Mouse (Mus musculus): ENCODE data around the gene Adprh. TPM values are rescaled to one million over a fixed set of nuclear protein-coding genes. Genes with fewer than 3 reads are reported as not detected.
"Not testable (repeated sequence)": the region's sequence is repeated elsewhere in the genome, so short reads cannot be mapped to it uniquely, and the experiment has no call there.

Adprh gene
- polyA plus RNA-seq, 2 experiments from 2014 or later = 73.1 to 92.7 TPM

DNA sequence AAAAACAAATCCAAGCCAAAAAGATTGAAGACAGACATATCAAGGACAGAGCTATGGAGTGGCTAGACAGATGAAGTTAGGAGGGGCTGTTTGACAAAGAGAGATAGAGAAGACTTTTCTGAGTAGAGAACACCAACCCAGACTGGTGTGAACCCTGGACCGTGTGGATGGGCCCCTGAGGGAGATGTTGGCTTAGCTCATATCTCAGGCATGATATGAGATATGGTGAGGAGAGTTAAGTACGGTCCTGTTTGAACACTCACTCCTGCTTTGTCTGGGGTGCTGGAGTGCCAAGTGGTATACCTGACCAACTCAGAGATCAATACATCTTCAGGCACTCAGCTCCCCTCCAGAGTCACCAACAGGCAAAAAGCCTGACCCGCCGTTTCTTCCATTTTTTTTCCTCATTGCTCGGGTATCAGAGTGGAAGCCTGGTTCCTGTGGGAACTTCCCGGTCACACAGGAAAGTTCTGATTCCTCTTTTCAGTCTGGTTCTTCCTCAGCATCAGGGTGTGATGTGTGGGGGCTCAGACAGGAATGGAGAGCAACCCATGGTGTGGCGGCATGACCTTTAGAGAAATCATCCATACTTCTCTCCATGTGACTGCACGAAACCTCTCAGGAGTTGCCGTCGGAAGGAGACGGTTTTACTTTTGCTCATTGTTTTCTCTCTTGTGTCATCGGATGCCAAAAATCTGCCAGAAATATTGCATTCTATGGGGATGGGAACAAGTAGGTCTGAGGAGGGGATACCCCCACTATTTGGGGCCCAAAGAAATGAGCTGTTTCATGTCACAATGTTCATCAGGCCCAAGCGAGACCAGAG is 14.8 kb upstream of the Adprh start:
- no peak for ATAC-seq

DNA sequence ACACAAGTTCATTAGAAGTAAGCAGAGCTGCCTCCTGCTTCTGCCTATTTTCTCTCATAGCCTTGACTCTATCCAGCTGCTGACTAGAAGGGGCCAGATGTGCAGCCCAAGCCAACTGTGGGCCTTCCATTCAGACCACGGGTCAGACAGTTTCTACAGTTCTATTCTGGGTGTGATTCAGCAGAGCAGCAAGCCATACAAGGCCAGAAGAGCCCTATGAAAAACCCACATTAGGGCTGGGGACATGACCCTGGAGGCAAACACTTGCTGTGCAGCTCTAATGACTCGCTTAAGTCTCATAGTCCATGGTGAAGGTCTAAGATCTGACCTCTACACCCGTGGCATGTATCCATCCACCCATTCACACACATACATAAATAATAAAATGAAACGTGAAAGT is 13.6 kb upstream of the Adprh start:
- ATAC-seq = no peak

DNA sequence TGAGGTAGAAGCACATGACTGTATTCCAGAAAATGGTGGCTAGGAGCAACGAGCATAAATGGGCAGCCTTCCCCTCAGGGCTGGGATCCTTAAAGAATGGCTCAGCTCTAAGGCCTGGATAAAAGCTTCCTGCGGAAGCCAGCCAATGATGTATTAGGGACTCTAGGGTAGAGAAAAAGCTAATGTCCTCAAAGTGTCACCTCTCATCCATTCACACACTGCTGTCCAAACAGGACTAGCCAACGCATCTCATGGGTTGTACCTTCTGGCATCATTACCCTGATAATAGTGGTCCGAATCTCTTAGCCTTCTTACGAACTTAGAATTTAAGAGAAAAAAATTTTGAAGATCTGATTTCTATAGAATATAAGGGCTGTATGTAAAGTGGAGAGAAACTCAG is 10.8 kb upstream of the Adprh start:
- no peak for ATAC-seq

- no peak for ATAC-seq
Observed at GRCm38 (mm10) chr16:38462161-38462560, 9.7 kb upstream of the Adprh start.

DNA sequence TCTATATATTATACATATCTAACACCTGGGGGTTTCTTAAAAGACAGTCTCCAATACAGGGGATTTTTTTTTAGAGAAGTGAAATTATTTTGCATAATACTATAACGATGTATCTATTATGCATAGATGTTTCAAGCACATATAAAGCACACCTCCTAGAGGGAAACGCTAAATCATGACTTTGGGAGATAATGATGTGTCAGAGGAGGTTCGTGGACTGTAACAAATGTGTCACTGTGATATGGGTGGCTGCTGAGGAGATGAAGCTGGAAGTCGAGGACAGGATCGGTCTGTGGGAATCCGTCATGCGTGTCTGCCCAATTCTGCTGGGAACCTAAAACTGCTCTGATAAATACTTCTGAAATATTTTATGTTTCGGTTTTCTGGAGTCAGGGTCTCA is 9.2 kb upstream of the Adprh start:
- no peak for ATAC-seq

- ATAC-seq = no peak
Observed at GRCm38 (mm10) chr16:38459990-38460389, 7.5 kb upstream of the Adprh start.

DNA sequence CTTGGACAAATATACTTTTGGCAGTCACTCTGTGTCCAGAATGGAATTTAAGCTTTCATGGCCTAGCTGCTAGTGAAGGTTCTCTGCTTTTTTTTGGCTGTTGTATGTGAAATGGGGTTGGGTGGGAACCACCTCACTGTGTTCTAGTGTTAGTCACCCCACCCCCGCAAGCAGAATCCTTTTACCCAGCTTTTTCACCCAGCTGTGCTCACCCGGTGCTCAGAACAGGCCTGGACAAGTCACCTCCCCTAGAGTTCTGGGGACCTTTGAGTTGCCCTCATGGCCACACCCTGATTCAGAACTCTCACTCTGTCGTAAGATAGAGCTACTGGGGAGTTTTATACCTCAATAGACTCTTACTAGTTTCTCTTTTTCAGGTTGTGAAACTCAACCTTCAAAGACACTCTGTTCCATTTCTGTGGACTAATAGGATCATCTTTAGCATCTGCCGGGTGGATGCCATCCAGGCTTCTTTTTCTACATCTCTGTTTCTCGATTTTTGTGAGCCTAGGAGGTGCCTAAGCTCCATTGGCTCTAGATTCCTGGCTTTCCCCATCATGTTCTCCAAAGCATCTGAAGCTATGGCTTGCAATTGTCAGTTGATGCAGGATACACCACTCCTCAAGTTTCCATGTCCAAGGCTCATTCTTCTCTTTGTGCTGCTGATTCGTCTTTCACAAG is 6.2 kb upstream of the Adprh start:
- ATAC-seq = peak; percentile 72

DNA sequence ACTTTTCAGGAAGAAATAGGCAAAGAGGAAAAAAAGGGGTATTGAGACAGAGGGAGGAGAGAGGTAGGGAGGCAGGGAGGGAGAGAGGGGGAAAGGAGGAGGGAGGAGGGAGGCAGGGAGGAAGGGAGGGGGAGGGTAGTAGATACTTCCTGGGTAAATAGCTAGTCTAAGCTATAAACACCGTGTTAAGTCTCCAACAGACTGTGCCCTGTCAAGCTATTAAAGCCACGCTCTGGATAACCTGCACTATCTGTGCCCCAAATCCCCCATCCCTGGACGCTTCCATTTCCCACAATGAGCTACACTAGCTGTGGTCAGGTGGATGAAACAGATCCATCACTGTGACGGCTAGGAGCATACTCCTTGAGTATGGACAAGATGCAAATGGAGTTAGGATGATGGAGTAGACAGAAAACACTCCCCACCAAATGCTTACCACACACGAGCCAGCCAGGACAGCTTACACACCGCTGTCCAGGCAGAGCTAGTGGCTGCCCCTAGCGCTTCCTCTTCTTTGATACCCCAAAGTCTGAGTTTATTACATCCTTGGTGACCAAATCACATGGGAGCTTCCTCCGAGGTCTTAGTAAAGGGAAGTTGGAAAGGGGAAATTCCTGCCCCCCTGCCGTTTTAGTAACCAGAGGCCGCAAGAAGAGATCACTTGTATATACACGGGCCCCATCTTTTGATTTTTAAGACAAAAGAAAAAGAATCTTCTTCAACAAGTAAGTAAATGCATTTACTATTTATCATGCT is 4.5 kb upstream of the Adprh start:
- no peak for ATAC-seq

- ATAC-seq = no peak
Observed at GRCm38 (mm10) chr16:38455511-38456418, 3.3 kb upstream of the Adprh start, which contains the start of gene Cd80. Gene Cd80 (plus strand): TSS chr16:38455561.

GRCm38 (mm10) chr16:38454533-38455254 is 2.2 kb upstream of the Adprh start:
- ATAC-seq = no peak

GRCm38 (mm10) chr16:38453952-38454351 is 1.4 kb upstream of the Adprh start:
- no peak for ATAC-seq

DNA sequence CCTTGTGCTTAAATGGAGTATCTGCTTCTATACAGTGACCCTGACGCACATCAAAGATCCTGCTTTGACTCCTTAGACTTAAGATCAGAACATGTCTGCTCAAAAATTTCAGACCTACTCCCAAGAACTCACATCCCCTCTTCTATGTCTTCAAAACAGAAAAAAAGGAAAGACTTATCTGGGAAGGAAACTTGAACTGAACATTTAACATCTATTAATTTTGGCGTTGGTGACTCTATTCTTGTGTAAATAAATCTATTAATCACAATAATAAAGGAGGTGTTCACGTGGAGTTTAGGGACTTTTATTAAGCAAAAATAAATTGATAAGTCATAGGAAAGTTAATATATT is 675 bp upstream of the Adprh start:
- ATAC-seq = no peak

DNA sequence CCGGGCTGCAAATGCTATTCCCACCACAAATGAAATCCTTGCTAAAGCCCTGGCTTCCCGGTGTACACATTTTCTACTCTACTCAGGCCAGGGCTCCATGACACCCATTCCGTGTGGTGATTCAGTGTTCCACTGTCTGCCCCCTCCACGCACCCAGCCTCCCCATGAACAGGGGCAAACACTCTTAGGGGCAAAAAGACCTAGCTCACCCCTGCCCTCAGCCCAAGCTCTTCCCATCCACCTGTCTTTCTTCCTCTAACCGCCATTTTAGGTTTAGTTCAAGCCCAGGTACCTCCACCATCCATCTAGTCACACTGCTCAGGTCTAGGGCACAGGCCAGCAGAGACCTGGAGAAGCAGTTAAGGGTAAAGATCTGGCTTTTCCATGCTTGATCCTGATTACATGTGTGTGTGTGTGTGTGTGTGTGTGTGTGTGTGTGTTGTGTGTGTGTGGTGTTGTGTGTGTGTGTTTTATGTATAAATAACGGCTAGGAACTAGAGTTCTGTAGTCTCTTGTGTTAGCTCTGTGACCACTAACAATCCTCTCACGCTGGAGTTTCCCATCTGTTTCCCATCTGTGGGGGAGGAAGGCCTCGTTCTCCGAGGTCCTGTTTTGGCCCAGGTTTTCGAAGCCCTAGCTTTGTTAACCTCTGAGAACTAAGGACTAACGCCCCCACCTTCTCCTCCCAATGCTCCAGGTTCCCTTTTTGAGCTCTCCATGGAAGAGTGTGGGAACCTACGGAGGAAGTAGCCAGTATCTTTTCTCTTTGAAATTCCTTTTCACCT is 890 bp downstream of the Adprh start:
- no peak for ATAC-seq

DNA sequence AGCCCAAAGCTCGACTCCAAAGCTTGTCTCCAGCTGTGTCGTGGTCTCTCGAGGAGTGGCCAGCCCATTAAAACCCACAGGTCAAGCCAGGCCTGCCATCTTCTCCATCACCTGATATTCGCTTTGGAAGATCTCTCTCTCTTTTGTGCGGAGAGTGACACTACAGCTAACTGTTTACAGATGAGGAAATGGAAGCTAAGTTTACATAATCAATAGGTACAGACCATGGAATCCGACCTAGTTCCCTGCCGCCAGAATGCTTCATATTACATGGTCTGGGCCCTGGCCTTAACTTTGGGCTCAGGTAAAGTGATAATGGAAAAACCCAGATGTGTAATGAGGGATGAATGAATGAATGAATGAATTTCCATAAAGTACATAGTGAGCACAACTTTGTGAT is 1.8 kb downstream of the Adprh start:
- ATAC-seq = no peak

- no peak for ATAC-seq
Observed at GRCm38 (mm10) chr16:38448458-38448857, 4.0 kb downstream of the Adprh start.

GRCm38 (mm10) chr16:38447366-38447765 is 5.1 kb downstream of the Adprh start:
- ATAC-seq = no peak

GRCm38 (mm10) chr16:38446141-38446540 is 6.4 kb downstream of the Adprh start:
- ATAC-seq = not testable (repeated sequence)

- no peak for ATAC-seq
Observed at GRCm38 (mm10) chr16:38445576-38445975, 6.9 kb downstream of the Adprh start.

GRCm38 (mm10) chr16:38445046-38445445 is 7.5 kb downstream of the Adprh start:
- no peak for ATAC-seq

- no peak for ATAC-seq
Observed at GRCm38 (mm10) chr16:38443721-38444464, 8.6 kb downstream of the Adprh start.
